Mouse (Mus musculus) frontal cortex, postnatal 25 days (tissue): Measurements from ENCODE around the gene Lpp.

Source experiments
- DNase-seq, 2 experiments: peaks; one replicate each; pipeline ENCODE4 v3.0.0; 2022; ENCODE audit warnings: low spot score in 2 of 2

The Lpp gene

GRCm38 (mm10) chr16:24399524-24399923 is 6.2 kb downstream of the Lpp start:
- no peak for DNase-seq

- no peak for DNase-seq
Measured at GRCm38 (mm10) chr16:24400776-24401175, 7.5 kb downstream of the Lpp start.

GRCm38 (mm10) chr16:24402801-24403200 is 9.5 kb downstream of the Lpp start:
- DNase-seq = no peak

GRCm38 (mm10) chr16:24403733-24404380 is 10.6 kb downstream of the Lpp start:
- DNase-seq = no peak

- no peak for DNase-seq
Measured at GRCm38 (mm10) chr16:24406521-24406920, 13.2 kb downstream of the Lpp start.

GRCm38 (mm10) chr16:24411281-24411680 is 18.0 kb downstream of the Lpp start:
- no peak for DNase-seq

GRCm38 (mm10) chr16:24412193-24412592 is 18.9 kb downstream of the Lpp start:
- no peak for DNase-seq

GRCm38 (mm10) chr16:24413059-24413458 is 19.8 kb downstream of the Lpp start:
- DNase-seq = no peak

- DNase-seq = no peak
Measured at GRCm38 (mm10) chr16:24418022-24418421, 24.7 kb downstream of the Lpp start.

- DNase-seq = no peak
Measured at GRCm38 (mm10) chr16:24420603-24421120, 27.4 kb downstream of the Lpp start.

- no peak for DNase-seq
Measured at GRCm38 (mm10) chr16:24421687-24422418, 28.5 kb downstream of the Lpp start.

- no peak for DNase-seq
Measured at GRCm38 (mm10) chr16:24423196-24423595, 29.9 kb downstream of the Lpp start.

- DNase-seq = no peak
Measured at GRCm38 (mm10) chr16:24423751-24424150, 30.4 kb downstream of the Lpp start.

GRCm38 (mm10) chr16:24424356-24424977 is 31.2 kb downstream of the Lpp start:
- no peak for DNase-seq

- no peak for DNase-seq
Measured at GRCm38 (mm10) chr16:24425816-24426215, 32.5 kb downstream of the Lpp start.

GRCm38 (mm10) chr16:24427606-24428005 is 34.3 kb downstream of the Lpp start:
- no peak for DNase-seq

- no peak for DNase-seq
Measured at GRCm38 (mm10) chr16:24428055-24428454, 34.7 kb downstream of the Lpp start.

- DNase-seq = no peak
Measured at GRCm38 (mm10) chr16:24428742-24429141, 35.4 kb downstream of the Lpp start.

- DNase-seq = no peak
Measured at GRCm38 (mm10) chr16:24429691-24430090, 36.4 kb downstream of the Lpp start.

GRCm38 (mm10) chr16:24431808-24432207 is 38.5 kb downstream of the Lpp start:
- no peak for DNase-seq

GRCm38 (mm10) chr16:24433563-24433962 is 40.3 kb downstream of the Lpp start:
- DNase-seq = no peak

- DNase-seq = no peak
Measured at GRCm38 (mm10) chr16:24434026-24434425, 40.7 kb downstream of the Lpp start.
